Mouse (Mus musculus): Measurements from ENCODE around the gene Ip6k2. TPM values are rescaled to one million over a fixed set of nuclear protein-coding genes. Genes with fewer than 3 reads are reported as not detected.

Gene Ip6k2
- polyA plus RNA-seq, 2 experiments = 11.7 to 29.2 TPM

GRCm38 (mm10) chr9:108746876-108747499 lies 36.6 kb upstream of the Ip6k2 start:
- 81% methylated on average over 14 of the region's 14 CpGs for WGBS (ENCODE audit: insufficient replicate concordance)
- H3K27ac ChIP-seq = peak overlapping the region; percentile 21; the same call in 1 of the 2 replicates
- no peak for ATAC-seq (ENCODE audit: insufficient read depth)
- peaks cover 2% of the 10 kb centered on the region; the same call in 1 of the 2 replicates for H3K36me3 ChIP-seq (replicated peaks; ENCODE audit: control insufficient read depth, insufficient read depth, low read depth)
- no peak for DNase-seq (ENCODE audit: low read depth in 3 of 3, low spot score in 3 of 3)
- peaks cover 0 to 10% of the 10 kb centered on the region in 2 experiments; a peak in 3 of 4 replicates for H3K4me1 ChIP-seq (replicated peaks; ENCODE audit: control insufficient read depth in 2 of 2, insufficient read depth in 2 of 2, low read length in 1 of 2)
- H3K4me2 ChIP-seq (ENCODE audit: low read depth) = no peak overlapping the region
- no peak overlapping the region for H3K4me3 ChIP-seq (ENCODE audit: insufficient read depth in 1 of 2, low read depth in 2 of 2, low read length in 2 of 2)
- TF ChIP-seq CTCF (IDR thresholded peaks at IDR 0.05; ENCODE audit: low read depth) = no peak
- TF ChIP-seq EP300 (IDR thresholded peaks at IDR 0.05; ENCODE audit: low read depth) = no peak
- H3K9ac ChIP-seq (replicated peaks) = no peak overlapping the region
- no peaks in the 10 kb centered on the region for H3K27me3 ChIP-seq (ENCODE audit: control insufficient read depth, insufficient read depth, low read length)
- H3K9me3 ChIP-seq (ENCODE audit: control insufficient read depth, low read length) = no peaks in the 10 kb centered on the region

- ATAC-seq (ENCODE audit: insufficient read depth) (peak; percentile 94), DNase-seq (ENCODE audit: low read depth in 3 of 3, low spot score in 3 of 3) (peak; percentile 10 to 30 (median 23))
- 44% methylated on average over 3 of the region's 3 CpGs for WGBS (ENCODE audit: insufficient replicate concordance)
- no peak for TF ChIP-seq EP300 (IDR thresholded peaks at IDR 0.05; ENCODE audit: low read depth)
- TF ChIP-seq CTCF (IDR thresholded peaks at IDR 0.05; ENCODE audit: low read depth) = no peak
- H3K36me3 ChIP-seq (replicated peaks; ENCODE audit: control insufficient read depth, insufficient read depth, low read depth) = peaks cover 2% of the 10 kb centered on the region; the same call in 1 of the 2 replicates
- H3K4me3 ChIP-seq (ENCODE audit: insufficient read depth in 1 of 2, low read depth in 2 of 2, low read length in 2 of 2) = no peak overlapping the region
- no peak overlapping the region for H3K4me2 ChIP-seq (ENCODE audit: low read depth)
- peak overlapping the region; percentile 21 for H3K27ac ChIP-seq
- H3K27me3 ChIP-seq (ENCODE audit: control insufficient read depth, insufficient read depth, low read length) = no peaks in the 10 kb centered on the region
- no peak overlapping the region for H3K9ac ChIP-seq (replicated peaks)
- H3K9me3 ChIP-seq (ENCODE audit: control insufficient read depth, low read length) = no peaks in the 10 kb centered on the region
- H3K4me1 ChIP-seq (replicated peaks; ENCODE audit: control insufficient read depth in 2 of 2, insufficient read depth in 2 of 2, low read length in 1 of 2) = peaks cover 0 to 10% of the 10 kb centered on the region in 2 experiments; a peak in 3 of 4 replicates
Observed at GRCm38 (mm10) chr9:108747694-108748093, 35.9 kb upstream of the Ip6k2 start.

GRCm38 (mm10) chr9:108748600-108749183 lies 34.9 kb upstream of the Ip6k2 start:
- ATAC-seq (ENCODE audit: insufficient read depth) = no peak

GRCm38 (mm10) chr9:108750616-108751015 lies 33.0 kb upstream of the Ip6k2 start:
- ATAC-seq (ENCODE audit: insufficient read depth) = no peak

More at GRCm38 (mm10) chr9:108748600-108749183, 34.9 kb upstream of the Ip6k2 start:
- no peak overlapping the region for H3K9ac ChIP-seq (replicated peaks)
- TF ChIP-seq EP300 (IDR thresholded peaks at IDR 0.05; ENCODE audit: low read depth) (no peak), CTCF (IDR thresholded peaks at IDR 0.05; ENCODE audit: low read depth) (no peak)
- no peaks in the 10 kb centered on the region for H3K27me3 ChIP-seq (ENCODE audit: control insufficient read depth, insufficient read depth, low read length)
- no peak overlapping the region for H3K27ac ChIP-seq
- peaks cover 2% of the 10 kb centered on the region; the same call in 1 of the 2 replicates for H3K36me3 ChIP-seq (replicated peaks; ENCODE audit: control insufficient read depth, insufficient read depth, low read depth)
- H3K4me2 ChIP-seq (ENCODE audit: low read depth) = no peak overlapping the region
- 78% methylated on average over 11 of the region's 11 CpGs for WGBS (ENCODE audit: insufficient replicate concordance)
- H3K4me1 ChIP-seq (replicated peaks; ENCODE audit: control insufficient read depth in 2 of 2, insufficient read depth in 2 of 2, low read length in 1 of 2) = peaks cover 0 to 10% of the 10 kb centered on the region in 2 experiments; a peak in 3 of 4 replicates
- H3K4me3 ChIP-seq (ENCODE audit: insufficient read depth in 1 of 2, low read depth in 2 of 2, low read length in 2 of 2) = no peak overlapping the region
- no peaks in the 10 kb centered on the region for H3K9me3 ChIP-seq (ENCODE audit: control insufficient read depth, low read length)
- DNase-seq (ENCODE audit: low read depth in 3 of 3, low spot score in 3 of 3) = no peak

More at GRCm38 (mm10) chr9:108750616-108751015, 33.0 kb upstream of the Ip6k2 start:
- DNase-seq (ENCODE audit: low read depth in 3 of 3, low spot score in 3 of 3) = no peak
- Histone ChIP-seq H3K36me3 (replicated peaks; ENCODE audit: control insufficient read depth, insufficient read depth, low read depth) (no peaks in the 10 kb centered on the region), H3K27me3 (ENCODE audit: control insufficient read depth, insufficient read depth, low read length) (no peaks in the 10 kb centered on the region), H3K9ac (replicated peaks) (no peak overlapping the region), H3K27ac (no peak overlapping the region), H3K4me1 (replicated peaks; ENCODE audit: control insufficient read depth in 2 of 2, insufficient read depth in 2 of 2, low read length in 1 of 2) (peaks cover 0 to 10% of the 10 kb centered on the region in 2 experiments; a peak in 3 of 4 replicates), H3K9me3 (ENCODE audit: control insufficient read depth, low read length) (no peaks in the 10 kb centered on the region), H3K4me3 (ENCODE audit: insufficient read depth in 1 of 2, low read depth in 2 of 2, low read length in 2 of 2) (no peak overlapping the region), H3K4me2 (ENCODE audit: low read depth) (no peak overlapping the region)
- TF ChIP-seq EP300 (IDR thresholded peaks at IDR 0.05; ENCODE audit: low read depth) (no peak), CTCF (IDR thresholded peaks at IDR 0.05; ENCODE audit: low read depth) (no peak)
- WGBS (ENCODE audit: insufficient replicate concordance) = 77% methylated on average over 11 of the region's 11 CpGs

Data from liver, embryonic 14.5 days (tissue).